Mouse (Mus musculus) stomach, embryonic 14.5 days (tissue): Measurements from ENCODE around the gene Eef2k. TPM values are rescaled to one million over a fixed set of nuclear protein-coding genes. Genes with fewer than 3 reads are reported as not detected.
"Not testable (repeated sequence)": the region's sequence is repeated elsewhere in the genome, so short reads cannot be mapped to it uniquely, and the experiment has no call there.

ENCODE experiments used
- ATAC-seq: fragments of 200-750 bp; cut with Nextera tagmentation; 2 replicates; pipeline ENCODE4 v1.8.0; 2017; ENCODE audit warnings: low read depth, moderate TSS enrichment; ENCODE audit not compliant: insufficient number of reproducible peaks, insufficient read depth, low FRiP score
- H3K27ac ChIP-seq: fragments of 300-500 bp; sonication (generic); 2 replicates; pipeline ENCODE4 v1.5.1; 2014; ENCODE audit warnings: mild to moderate bottlenecking, low read length, moderate library complexity, mixed read lengths
- H3K27me3 ChIP-seq: fragments of 300-500 bp; sonication (generic); 2 replicates; pipeline ENCODE4 v1.6.1; 2014; ENCODE audit warnings: low read length, control low read depth, mixed read lengths; ENCODE audit not compliant: control insufficient read depth, insufficient read depth
- H3K36me3 ChIP-seq: fragments of 300-500 bp; sonication (generic); 2 replicates; pipeline ENCODE4 v1.6.1; 2014; ENCODE audit warnings: mild to moderate bottlenecking, control low read depth, low read length, moderate library complexity, mixed read lengths; ENCODE audit not compliant: control insufficient read depth, insufficient read depth
- H3K4me1 ChIP-seq: fragments of 300-500 bp; sonication (generic); 2 replicates; pipeline ENCODE4 v1.6.1; 2014; ENCODE audit warnings: low read length, control low read depth, mixed read lengths; ENCODE audit not compliant: control insufficient read depth, insufficient read depth
- H3K4me2 ChIP-seq: fragments of 300-500 bp; sonication (generic); replicated peaks from 2 replicates; pipeline ENCODE4 v1.6.1; 2014; ENCODE audit warnings: low read depth, low read length, control low read depth
- H3K4me3 ChIP-seq: fragments of 300-500 bp; sonication (generic); 2 replicates; pipeline ENCODE4 v1.5.1; 2014; ENCODE audit warnings: low read depth, low read length, control low read depth
- H3K9ac ChIP-seq: fragments of 300-500 bp; sonication (generic); replicated peaks from 2 replicates; pipeline ENCODE4 v1.6.1; 2014; ENCODE audit warnings: low read depth, mild to moderate bottlenecking, control low read depth, low read length, moderate library complexity, mixed read lengths
- H3K9me3 ChIP-seq: fragments of 300-500 bp; sonication (generic); 2 replicates; pipeline ENCODE4 v1.6.1; 2016; ENCODE audit warnings: low read depth, low read length, control low read depth; ENCODE audit not compliant: control insufficient read depth
- WGBS: fragments of 180-500 bp; shearing (Covaris S2); extraction: QIAGEN DNeasy Blood & Tissue Kit; methylation state at CpG from one replicate; pipeline ENCODE4 v1.1.7; 2014; 5-methylcytosine and 5-hydroxymethylcytosine counted together
- polyA plus RNA-seq: library from polyadenylated mRNA; unstranded; fragments of >200 nt; fragmentation: Nextera tagmentation; extraction: Ambion mirVana; gene quantifications from 2 replicates; pipeline ENCODE4 v1.2.1, GENCODE M21; 2014

The Eef2k gene
- polyA plus RNA-seq, 1 experiment from 2014 or later = 21.1 TPM

- no peak overlapping the region for H3K4me3 ChIP-seq
- H3K27me3 ChIP-seq = no peaks in the 10 kb centered on the region
- H3K4me1 ChIP-seq = no peaks in the 10 kb centered on the region
- WGBS = 83% methylated on average over 9 of the region's 9 CpGs
- H3K27ac ChIP-seq = no peak overlapping the region
- H3K9me3 ChIP-seq = no peaks in the 10 kb centered on the region
- no peak overlapping the region for H3K4me2 ChIP-seq
- no peak overlapping the region for H3K9ac ChIP-seq
- H3K36me3 ChIP-seq = peaks cover 11% of the 10 kb centered on the region
- no peak for ATAC-seq
Observed at GRCm38 (mm10) chr7:120897711-120898335, 55.2 kb downstream of the Eef2k start.

GRCm38 (mm10) chr7:120900191-120900590, 57.6 kb downstream of the Eef2k start:
- no peak for ATAC-seq
- H3K36me3 ChIP-seq = peaks cover 15% of the 10 kb centered on the region
- WGBS = 70% methylated on average over 4 of the region's 4 CpGs
- no peak overlapping the region for H3K4me2 ChIP-seq
- H3K27me3 ChIP-seq = no peaks in the 10 kb centered on the region
- no peak overlapping the region for H3K27ac ChIP-seq
- no peak overlapping the region for H3K9ac ChIP-seq
- H3K9me3 ChIP-seq = no peaks in the 10 kb centered on the region
- H3K4me3 ChIP-seq = no peak overlapping the region
- no peaks in the 10 kb centered on the region for H3K4me1 ChIP-seq

DNA sequence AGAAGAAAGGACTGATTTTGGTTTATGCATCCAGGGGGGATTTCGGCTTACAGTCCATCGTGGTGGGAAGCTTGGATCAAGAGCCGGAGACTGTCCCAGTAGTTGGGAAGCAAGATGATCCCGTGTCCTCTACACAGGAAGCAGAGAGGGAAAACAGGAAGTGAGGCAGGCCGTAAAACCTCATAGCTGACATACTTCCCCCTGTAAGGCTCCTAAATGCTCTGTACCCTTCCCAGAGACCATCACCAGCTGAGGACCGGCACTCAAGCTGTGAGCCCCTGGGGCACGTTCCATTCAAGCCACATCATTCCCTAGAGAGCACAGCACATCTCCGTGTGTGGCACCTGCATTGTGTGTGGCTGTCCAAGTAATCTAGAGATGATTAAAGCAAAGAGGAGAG, 59.1 kb downstream of the Eef2k start:
- no peaks in the 10 kb centered on the region for H3K27me3 ChIP-seq
- no peak overlapping the region for H3K27ac ChIP-seq
- H3K9me3 ChIP-seq = no peaks in the 10 kb centered on the region
- H3K4me2 ChIP-seq = no peak overlapping the region
- peaks cover 10% of the 10 kb centered on the region for H3K36me3 ChIP-seq
- ATAC-seq = no peak
- H3K4me3 ChIP-seq = no peak overlapping the region
- H3K4me1 ChIP-seq = no peaks in the 10 kb centered on the region
- H3K9ac ChIP-seq = no peak overlapping the region
- 63% methylated on average over 8 of the region's 8 CpGs for WGBS

DNA sequence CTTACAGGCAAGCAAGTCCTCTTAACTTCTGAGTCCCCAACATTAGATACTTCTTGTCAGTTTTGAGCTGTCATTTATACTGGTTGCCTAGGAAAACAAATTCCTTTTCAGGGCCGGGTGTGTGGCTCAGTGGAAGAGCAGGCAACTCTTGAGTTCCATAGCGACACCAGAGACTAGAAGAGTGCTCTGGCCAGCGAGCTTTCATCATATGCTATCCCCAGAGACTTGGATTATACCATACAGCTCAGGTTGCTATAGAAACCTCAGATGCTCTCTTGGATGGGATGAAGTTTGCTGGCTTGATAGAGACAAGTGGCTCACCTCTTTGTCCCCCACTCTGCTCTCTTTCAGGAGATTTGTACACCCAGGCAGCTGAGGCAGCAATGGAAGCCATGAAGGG, 60.3 kb downstream of the Eef2k start:
- Histone ChIP-seq H3K36me3 (peaks cover 10% of the 10 kb centered on the region), H3K27ac (no peak overlapping the region), H3K9ac (no peak overlapping the region), H3K27me3 (no peaks in the 10 kb centered on the region), H3K4me2 (no peak overlapping the region), H3K4me1 (no peaks in the 10 kb centered on the region), H3K9me3 (no peaks in the 10 kb centered on the region), H3K4me3 (no peak overlapping the region)
- no peak for ATAC-seq
- WGBS = 64% methylated on average over 3 of the region's 3 CpGs

DNA sequence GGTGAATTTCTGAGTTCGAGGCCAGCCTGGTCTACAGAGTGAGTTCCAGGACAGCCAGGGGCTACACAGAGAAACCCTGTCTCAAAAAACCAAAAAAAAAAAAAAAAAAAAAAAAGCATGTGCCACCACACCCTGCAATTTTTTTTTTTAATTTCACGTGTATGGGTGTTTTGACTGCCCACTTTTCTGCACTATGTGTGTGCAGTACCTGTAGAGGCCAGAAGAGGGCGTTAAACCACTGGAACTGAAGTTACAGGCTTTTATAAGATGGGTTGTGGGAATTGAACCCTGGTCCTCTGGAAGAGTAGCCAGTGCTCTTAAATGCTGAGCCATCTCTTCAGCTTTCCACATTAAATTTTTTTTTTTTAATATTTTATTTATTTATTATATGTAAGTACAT, 67.5 kb downstream of the Eef2k start:
- not testable (repeated sequence) for H3K27me3 ChIP-seq, H3K36me3 ChIP-seq, H3K27ac ChIP-seq, H3K9me3 ChIP-seq, ATAC-seq, H3K9ac ChIP-seq, H3K4me3 ChIP-seq, H3K4me1 ChIP-seq, H3K4me2 ChIP-seq
- WGBS = 78% methylated on average over 3 of the region's 3 CpGs

- WGBS = 88% methylated on average over 6 of the region's 6 CpGs
- H3K36me3 ChIP-seq, H3K4me3 ChIP-seq, H3K4me2 ChIP-seq, ATAC-seq, H3K4me1 ChIP-seq, H3K27me3 ChIP-seq, H3K27ac ChIP-seq, H3K9me3 ChIP-seq, H3K9ac ChIP-seq: not testable (repeated sequence)
Observed at GRCm38 (mm10) chr7:120911268-120911667, 68.6 kb downstream of the Eef2k start.

GRCm38 (mm10) chr7:120913332-120913731, 70.7 kb downstream of the Eef2k start:
- no peaks in the 10 kb centered on the region for H3K36me3 ChIP-seq
- no peak overlapping the region for H3K4me3 ChIP-seq
- H3K9me3 ChIP-seq = no peaks in the 10 kb centered on the region
- H3K27me3 ChIP-seq = no peaks in the 10 kb centered on the region
- no peak overlapping the region for H3K27ac ChIP-seq
- WGBS = 38% methylated on average over 1 of the region's 1 CpGs
- no peak overlapping the region for H3K9ac ChIP-seq
- 0 out of 2 replicates have a peak, but pooled peaks cover under 1% of the 10 kb centered on the region for H3K4me1 ChIP-seq
- H3K4me2 ChIP-seq = no peak overlapping the region
- ATAC-seq = no peak

- Histone ChIP-seq H3K9me3 (no peaks in the 10 kb centered on the region), H3K36me3 (no peaks in the 10 kb centered on the region), H3K27me3 (no peaks in the 10 kb centered on the region), H3K4me3 (no peak overlapping the region), H3K9ac (no peak overlapping the region), H3K4me1 (peaks cover 5% of the 10 kb centered on the region; the same call in 1 of the 2 replicates), H3K4me2 (peak overlapping the region; percentile 31), H3K27ac (no peak overlapping the region)
- WGBS = 31% methylated on average over 11 of the region's 11 CpGs
- ATAC-seq = no peak
Observed at GRCm38 (mm10) chr7:120916262-120916875, 73.7 kb downstream of the Eef2k start.

GRCm38 (mm10) chr7:120917279-120917591, 74.6 kb downstream of the Eef2k start:
- H3K9ac ChIP-seq = no peak overlapping the region
- ATAC-seq = peak; percentile 88
- no peaks in the 10 kb centered on the region for H3K36me3 ChIP-seq
- H3K4me3 ChIP-seq = peak overlapping the region; percentile 73
- WGBS = 9% methylated on average over 12 of the region's 12 CpGs
- peaks cover 5% of the 10 kb centered on the region; the same call in 1 of the 2 replicates for H3K4me1 ChIP-seq
- H3K9me3 ChIP-seq = no peaks in the 10 kb centered on the region
- H3K27ac ChIP-seq = no peak overlapping the region
- H3K4me2 ChIP-seq = peak overlapping the region; percentile 31; the same call in 1 of the 2 replicates
- no peaks in the 10 kb centered on the region for H3K27me3 ChIP-seq
